Mouse (Mus musculus): ENCODE measurements at regions not wholly inside any gene's neighbourhood (a gene's known extent, or its start where the extent isn't known, plus 50 kb on each side); places are given as distances from the start of the nearest gene placed in this dataset.

- TF ChIP-seq CTCF (IDR thresholded peaks at IDR 0.05; ENCODE audit: borderline replicate concordance, extremely low read depth, insufficient read depth, insufficient read length) (no peak), POLR2A (IDR thresholded peaks at IDR 0.05; ENCODE audit: borderline replicate concordance, extremely low read depth, insufficient read depth, insufficient read length, poor library complexity, severe bottlenecking) (no peak)
Observed at GRCm38 (mm10) chr2:105485286-105485685, 86.2 kb upstream of the Rcn1 start.
